Mouse (Mus musculus): Measurements from ENCODE around the gene Mettl1.

- TF ChIP-seq POLR2A (IDR thresholded peaks at IDR 0.05; ENCODE audit: borderline replicate concordance, control insufficient read depth, low read depth, low read length) (no peak), CTCF (IDR thresholded peaks at IDR 0.05; ENCODE audit: control insufficient read depth, insufficient read depth, low read length) (no peak)
These were observed 522 bp upstream of the Mettl1 start for GRCm38 (mm10) chr10:127040569-127041214.
